Mouse (Mus musculus) hindbrain, embryonic 15.5 days (tissue): ENCODE measurements around the gene Csnk1e. TPM values are rescaled to one million over a fixed set of nuclear protein-coding genes. Genes with fewer than 3 reads are reported as not detected.
A peak's percentile ranks its signal among the peaks of the same experiment; 100 is the strongest.

Experiments used
- ATAC-seq: fragments of 200-750 bp; cut with Nextera tagmentation; 2 replicates; pipeline ENCODE4 v1.8.0; 2017; ENCODE audit warnings: low read depth, moderate number of reproducible peaks, moderate TSS enrichment; ENCODE audit not compliant: low FRiP score
- H3K27ac ChIP-seq: fragments of 300-500 bp; sonication (generic); replicated peaks from 2 replicates; pipeline ENCODE4 v1.5.1; 2015; ENCODE audit warnings: mild to moderate bottlenecking, inconsistent platforms
- H3K27me3 ChIP-seq: fragments of 300-500 bp; sonication (generic); 2 replicates; pipeline ENCODE4 v1.6.1; 2015; ENCODE audit warnings: control low read depth, inconsistent platforms
- H3K36me3 ChIP-seq: fragments of 300-500 bp; sonication (generic); 2 replicates; pipeline ENCODE4 v1.6.1; 2015; ENCODE audit warnings: control low read depth, inconsistent platforms
- H3K4me1 ChIP-seq: fragments of 300-500 bp; sonication (generic); replicated peaks from 2 replicates; pipeline ENCODE4 v1.6.1; 2015; ENCODE audit warnings: control low read depth, inconsistent platforms
- H3K4me2 ChIP-seq: fragments of 300-500 bp; sonication (generic); 2 replicates; pipeline ENCODE4 v1.6.1; 2015; ENCODE audit warnings: moderate library complexity, mild to moderate bottlenecking, inconsistent platforms
- H3K4me3 ChIP-seq: fragments of 300-500 bp; sonication (generic); 2 replicates; pipeline ENCODE4 v1.5.1; 2015; ENCODE audit warnings: mild to moderate bottlenecking, inconsistent platforms
- H3K9ac ChIP-seq: fragments of 300-500 bp; sonication (generic); 2 replicates; pipeline ENCODE4 v1.6.1; 2015; ENCODE audit warnings: inconsistent platforms
- H3K9me3 ChIP-seq: fragments of 300-500 bp; sonication (generic); 2 replicates; pipeline ENCODE4 v1.6.1; 2016; ENCODE audit warnings: control low read depth, inconsistent platforms
- WGBS: fragments of 180-500 bp; shearing (Covaris S2); methylation state at CpG from one replicate; pipeline ENCODE4 v1.1.7; 2015; 5-methylcytosine and 5-hydroxymethylcytosine counted together
- polyA plus RNA-seq: library from polyadenylated mRNA; unstranded; fragments of >200 nt; fragmentation: Nextera tagmentation; extraction: Ambion mirVana; gene quantifications from 2 replicates; pipeline ENCODE4 v1.2.1, GENCODE M21; 2015

The Csnk1e gene
- polyA plus RNA-seq, 1 experiment from 2014 or later: 234 TPM

GRCm38 (mm10) chr15:79442257-79442611 lies 13.1 kb downstream of the Csnk1e start:
- Histone ChIP-seq H3K4me3 (peak overlapping the region; percentile 95), H3K27ac (peak overlapping the region; percentile 97), H3K36me3 (0 out of 2 replicates have a peak, but pooled peaks cover 2% of the 10 kb centered on the region), H3K9me3 (no peaks in the 10 kb centered on the region), H3K4me1 (peaks cover 46% of the 10 kb centered on the region), H3K4me2 (peak overlapping the region; percentile 95), H3K9ac (peak overlapping the region; percentile 100), H3K27me3 (no peaks in the 10 kb centered on the region)
- 2% methylated on average over 6 of the region's 6 CpGs for WGBS
- peak; percentile 1; the same call in 1 of the 2 replicates for ATAC-seq

- Histone ChIP-seq H3K36me3 (0 out of 2 replicates have a peak, but pooled peaks cover 2% of the 10 kb centered on the region), H3K4me3 (peak overlapping the region; percentile 95), H3K4me1 (peaks cover 53% of the 10 kb centered on the region), H3K4me2 (peak overlapping the region; percentile 95), H3K27ac (peak overlapping the region; percentile 97), H3K9ac (peak overlapping the region; percentile 100), H3K9me3 (no peaks in the 10 kb centered on the region), H3K27me3 (no peaks in the 10 kb centered on the region)
- WGBS: 2% methylated on average over 87 of the region's 107 CpGs
- peak; percentile 76 for ATAC-seq
Measured at GRCm38 (mm10) chr15:79441331-79442256, 13.8 kb downstream of the Csnk1e start.

GRCm38 (mm10) chr15:79440651-79441330 lies 14.6 kb downstream of the Csnk1e start:
- Histone ChIP-seq H3K27me3 (no peaks in the 10 kb centered on the region), H3K36me3 (0 out of 2 replicates have a peak, but pooled peaks cover 2% of the 10 kb centered on the region), H3K27ac (peak overlapping the region; percentile 97), H3K4me3 (peak overlapping the region; percentile 95), H3K4me2 (peak overlapping the region; percentile 95), H3K4me1 (peaks cover 61% of the 10 kb centered on the region), H3K9me3 (no peaks in the 10 kb centered on the region), H3K9ac (peak overlapping the region; percentile 100)
- ATAC-seq: 0 out of 2 replicates have a peak, but pooled peaks have one; percentile 12
- WGBS: 10% methylated on average over 11 of the region's 11 CpGs

GRCm38 (mm10) chr15:79440223-79440622 lies 15.1 kb downstream of the Csnk1e start:
- H3K9me3 ChIP-seq: no peaks in the 10 kb centered on the region
- 61% methylated on average over 4 of the region's 4 CpGs for WGBS
- peak overlapping the region; percentile 95 for H3K4me3 ChIP-seq
- no peak for ATAC-seq
- H3K4me2 ChIP-seq: peak overlapping the region; percentile 95
- peak overlapping the region; percentile 100 for H3K9ac ChIP-seq
- peaks cover 66% of the 10 kb centered on the region for H3K4me1 ChIP-seq
- H3K36me3 ChIP-seq: 0 out of 2 replicates have a peak, but pooled peaks cover 4% of the 10 kb centered on the region
- H3K27me3 ChIP-seq: no peaks in the 10 kb centered on the region
- peak overlapping the region; percentile 52; the same call in 1 of the 2 replicates for H3K27ac ChIP-seq

- 76% methylated on average over 4 of the region's 4 CpGs for WGBS
- H3K27ac ChIP-seq: no peak overlapping the region
Measured at GRCm38 (mm10) chr15:79439386-79439785, 16.0 kb downstream of the Csnk1e start.

GRCm38 (mm10) chr15:79438816-79439215 lies 16.6 kb downstream of the Csnk1e start:
- Histone ChIP-seq H3K9ac (no peak overlapping the region), H3K4me1 (peaks cover 76% of the 10 kb centered on the region), H3K4me2 (peak overlapping the region; percentile 95), H3K4me3 (no peak overlapping the region), H3K27ac (no peak overlapping the region), H3K36me3 (peaks cover 17% of the 10 kb centered on the region), H3K9me3 (no peaks in the 10 kb centered on the region), H3K27me3 (no peaks in the 10 kb centered on the region)
- ATAC-seq: no peak
- WGBS: 73% methylated on average over 8 of the region's 8 CpGs

More at GRCm38 (mm10) chr15:79439386-79439785, 16.0 kb downstream of the Csnk1e start:
- peaks cover 11% of the 10 kb centered on the region; the same call in 1 of the 2 replicates for H3K36me3 ChIP-seq
- peak overlapping the region; percentile 95 for H3K4me2 ChIP-seq
- 0 out of 2 replicates have a peak overlapping the region, but pooled peaks have one; percentile 1 for H3K9ac ChIP-seq
- no peaks in the 10 kb centered on the region for H3K27me3 ChIP-seq
- H3K9me3 ChIP-seq: no peaks in the 10 kb centered on the region
- peak overlapping the region; percentile 95; the same call in 1 of the 2 replicates for H3K4me3 ChIP-seq
- peaks cover 73% of the 10 kb centered on the region for H3K4me1 ChIP-seq
- no peak for ATAC-seq

GRCm38 (mm10) chr15:79438209-79438810 lies 17.1 kb downstream of the Csnk1e start:
- peak overlapping the region; percentile 95 for H3K4me2 ChIP-seq
- H3K27ac ChIP-seq: no peak overlapping the region
- H3K27me3 ChIP-seq: no peaks in the 10 kb centered on the region
- WGBS: 83% methylated on average over 6 of the region's 6 CpGs
- H3K4me3 ChIP-seq: no peak overlapping the region
- H3K4me1 ChIP-seq: peaks cover 77% of the 10 kb centered on the region
- H3K9ac ChIP-seq: no peak overlapping the region; the same call in 1 of the 2 replicates
- no peak for ATAC-seq
- no peaks in the 10 kb centered on the region for H3K9me3 ChIP-seq
- H3K36me3 ChIP-seq: peaks cover 20% of the 10 kb centered on the region

GRCm38 (mm10) chr15:79437541-79438208 lies 17.7 kb downstream of the Csnk1e start:
- Histone ChIP-seq H3K4me2 (no peak overlapping the region), H3K27ac (no peak overlapping the region), H3K27me3 (no peaks in the 10 kb centered on the region), H3K4me1 (peaks cover 79% of the 10 kb centered on the region), H3K36me3 (peaks cover 20% of the 10 kb centered on the region), H3K9me3 (no peaks in the 10 kb centered on the region), H3K4me3 (no peak overlapping the region), H3K9ac (no peak overlapping the region)
- ATAC-seq: no peak
- 89% methylated on average over 12 of the region's 12 CpGs for WGBS

- WGBS: 49% methylated on average over 7 of the region's 7 CpGs
- Histone ChIP-seq H3K4me2 (no peak overlapping the region), H3K36me3 (peaks cover 26% of the 10 kb centered on the region), H3K27ac (no peak overlapping the region), H3K9ac (no peak overlapping the region), H3K4me3 (no peak overlapping the region), H3K9me3 (no peaks in the 10 kb centered on the region), H3K27me3 (no peaks in the 10 kb centered on the region), H3K4me1 (peaks cover 76% of the 10 kb centered on the region)
- ATAC-seq: no peak
Measured at GRCm38 (mm10) chr15:79436481-79436921, 18.9 kb downstream of the Csnk1e start.

GRCm38 (mm10) chr15:79435191-79435671 lies 20.1 kb downstream of the Csnk1e start:
- no peaks in the 10 kb centered on the region for H3K9me3 ChIP-seq
- no peak overlapping the region for H3K4me3 ChIP-seq
- peaks cover 70% of the 10 kb centered on the region for H3K4me1 ChIP-seq
- WGBS: 17% methylated on average over 7 of the region's 7 CpGs
- no peak overlapping the region for H3K9ac ChIP-seq
- H3K27ac ChIP-seq: peak overlapping the region; percentile 31; the same call in 1 of the 2 replicates
- H3K36me3 ChIP-seq: peaks cover 36% of the 10 kb centered on the region
- ATAC-seq: no peak
- H3K4me2 ChIP-seq: no peak overlapping the region; the same call in 1 of the 2 replicates
- H3K27me3 ChIP-seq: no peaks in the 10 kb centered on the region

GRCm38 (mm10) chr15:79432892-79433291 lies 22.5 kb downstream of the Csnk1e start:
- peaks cover 53% of the 10 kb centered on the region for H3K36me3 ChIP-seq
- no peaks in the 10 kb centered on the region for H3K9me3 ChIP-seq
- 36% methylated on average over 21 of the region's 21 CpGs for WGBS
- H3K9ac ChIP-seq: no peak overlapping the region
- no peak overlapping the region for H3K4me3 ChIP-seq
- H3K4me2 ChIP-seq: no peak overlapping the region
- H3K27ac ChIP-seq: peak overlapping the region; percentile 19
- H3K4me1 ChIP-seq: peaks cover 46% of the 10 kb centered on the region
- ATAC-seq: no peak
- no peaks in the 10 kb centered on the region for H3K27me3 ChIP-seq
